Mouse (Mus musculus) neutrophil, adult 5-6 weeks (primary cell): ENCODE measurements around the gene Mink1. TPM values are rescaled to one million over a fixed set of nuclear protein-coding genes. Genes with fewer than 3 reads are reported as not detected.

Source experiments
- ATAC-seq: fragments of 151-379, 151-347 bp; 2 replicates; pipeline ENCODE4 v1.8.0; 2017; ENCODE audit warnings: mild to moderate bottlenecking, moderate TSS enrichment; ENCODE audit not compliant: insufficient number of reproducible peaks, poor library complexity, low FRiP score, severe bottlenecking; ENCODE audit errors: extremely low read depth
- total RNA-seq: library from RNA; stranded (forward); fragments of 200-1000 nt; gene quantifications from 2 replicates; pipeline ENCODE4 v1.2.3, GENCODE M21; 2017

Mink1 gene
- total RNA-seq, 1 experiment from 2014 or later, result 21.8 TPM

GRCm38 (mm10) chr11:70646691-70647650 lies 84.3 kb downstream of the Mink1 start, which contains the start of the genes Rnf167 and Slc25a11:
Gene Rnf167 (plus strand): TSS chr11:70647235.
Gene Slc25a11 (minus strand): TSS chr11:70647479.
- ATAC-seq, result peak; percentile 67

- no peak for ATAC-seq
These were observed 85.2 kb downstream of the Mink1 start for GRCm38 (mm10) chr11:70647716-70648420.

GRCm38 (mm10) chr11:70648512-70648911 lies 85.8 kb downstream of the Mink1 start:
- ATAC-seq, result no peak

GRCm38 (mm10) chr11:70649185-70649734 lies 86.6 kb downstream of the Mink1 start:
- ATAC-seq, result no peak

GRCm38 (mm10) chr11:70650322-70651175 lies 87.9 kb downstream of the Mink1 start:
- peak; percentile 31; the same call in 1 of the 2 replicates for ATAC-seq

- ATAC-seq, result no peak
These were observed 88.7 kb downstream of the Mink1 start for GRCm38 (mm10) chr11:70651391-70651790.

GRCm38 (mm10) chr11:70652029-70652883 lies 89.6 kb downstream of the Mink1 start:
- ATAC-seq, result no peak

GRCm38 (mm10) chr11:70652884-70653344 lies 90.2 kb downstream of the Mink1 start:
- peak; percentile 14; the same call in 1 of the 2 replicates for ATAC-seq

- ATAC-seq, result no peak
These were observed 90.9 kb downstream of the Mink1 start for GRCm38 (mm10) chr11:70653345-70654197.

GRCm38 (mm10) chr11:70654198-70654922 lies 91.7 kb downstream of the Mink1 start, which contains the start of gene Pfn1:
Gene Pfn1 (minus strand): TSS chr11:70654644.
- peak; percentile 55 for ATAC-seq

- no peak for ATAC-seq
These were observed 92.4 kb downstream of the Mink1 start for GRCm38 (mm10) chr11:70654923-70655570.

- ATAC-seq, result no peak
These were observed 93.1 kb downstream of the Mink1 start for GRCm38 (mm10) chr11:70655571-70656455.

- no peak for ATAC-seq
These were observed 93.8 kb downstream of the Mink1 start for GRCm38 (mm10) chr11:70656456-70656927.

- ATAC-seq, result no peak
These were observed 94.3 kb downstream of the Mink1 start, which contains the start of gene Eno3 for GRCm38 (mm10) chr11:70656964-70657363. Gene Eno3 (plus strand): TSS chr11:70657202.
